Mouse (Mus musculus): ENCODE measurements around the gene Tekt3. TPM values are rescaled to one million over a fixed set of nuclear protein-coding genes. Genes with fewer than 3 reads are reported as not detected.

Gene Tekt3
- polyA plus RNA-seq (2012; fragmentation: generic; extraction: Trizol), result under 1 TPM in 1 of 2 experiments, not detected in 1; 0.04 TPM

GRCm38 (mm10) chr11:63061446-63061845 lies at the start of gene Tekt3:
TSS of gene Tekt3 (plus strand) at chr11:63061654.

GRCm38 (mm10) chr11:63128784-63129183 lies 67.3 kb downstream of the Tekt3 start, which contains the start of gene Pmp22:
TSS of gene Pmp22 (plus strand) at chr11:63128982.

Other genes with a start within 250 kb of the Tekt3 start
- gene Trim16, start 241.4 kb upstream of the Tekt3 start, polyA plus RNA-seq (2012; fragmentation: generic; extraction: Trizol), result 1 to 10 TPM; 1.7 to 2.8 TPM
- under 1 TPM in 1 of 2 experiments, not detected in 1; 0.33 TPM for gene Fbxw10, start 214.6 kb upstream of the Tekt3 start, polyA plus RNA-seq (2012; fragmentation: generic; extraction: Trizol)
- 10 to 100 TPM in 1 of 2 experiments, 1 to 10 TPM in 1; 1.1 to 20.8 TPM for gene Tvp23b, start 182.2 kb upstream of the Tekt3 start, polyA plus RNA-seq (2012; fragmentation: generic; extraction: Trizol)
- gene Cdrt4, start 110.5 kb upstream of the Tekt3 start, polyA plus RNA-seq (2012; fragmentation: generic; extraction: Trizol), result under 1 TPM in 1 of 2 experiments, not detected in 1; 0.12 TPM
- 100 to 1,000 TPM in 1 of 2 experiments, 10 to 100 TPM in 1; 26.2 to 173 TPM for gene Pmp22, start 67.3 kb downstream of the Tekt3 start, polyA plus RNA-seq (2012; fragmentation: generic; extraction: Trizol)

All from C3H10T1/2 (cell line).